Mouse (Mus musculus) thymus, adult 2 months (tissue): Measurements from ENCODE around the gene Gm20388.

Source experiments
- CTCF ChIP-seq: fragments of 200-500 bp; IDR thresholded peaks from 2 replicates; pipeline ENCODE4 v1.5.1; 2012; ENCODE audit warnings: mild to moderate bottlenecking, control low read depth, low read length, moderate library complexity, borderline replicate concordance; ENCODE audit not compliant: control insufficient read depth, poor library complexity, insufficient read depth; ENCODE audit errors: extremely low read depth
- POLR2A ChIP-seq: fragments of 200-500 bp; IDR thresholded peaks from 2 replicates; pipeline ENCODE4 v1.6.1; 2012; ENCODE audit warnings: mild to moderate bottlenecking, low read length, control low read depth, moderate library complexity; ENCODE audit not compliant: control insufficient read depth, poor library complexity, insufficient read depth; ENCODE audit errors: extremely low read depth

- TF ChIP-seq CTCF, result no peak
- TF ChIP-seq POLR2A, result no peak
Observed at GRCm38 (mm10) chr8:122625811-122626210, 2715.2 kb downstream of the Gm20388 start.
